Mouse (Mus musculus) limb, embryonic 14.5 days (tissue): Measurements from ENCODE around the gene Ssr3. TPM values are rescaled to one million over a fixed set of nuclear protein-coding genes. Genes with fewer than 3 reads are reported as not detected.
"Not testable (repeated sequence)": the region's sequence is repeated elsewhere in the genome, so short reads cannot be mapped to it uniquely, and the experiment has no call there.

Experiments
- ATAC-seq: fragments of 200-750 bp; cut with Nextera tagmentation; 2 replicates; pipeline ENCODE4 v1.8.0; 2017; ENCODE audit warnings: low read depth, moderate number of reproducible peaks, moderate TSS enrichment; ENCODE audit not compliant: low FRiP score
- DNase-seq: peaks from one replicate; pipeline ENCODE4 v3.0.0-alpha.2; 2015; ENCODE audit warnings: low spot score
- H3K27ac ChIP-seq: fragments of 300-500 bp; sonication (generic); replicated peaks from 2 replicates; pipeline ENCODE4 v1.5.1; 2014; ENCODE audit warnings: low read depth, mild to moderate bottlenecking, low read length, moderate library complexity, mixed read lengths
- H3K27me3 ChIP-seq: fragments of 300-500 bp; sonication (generic); 2 replicates; pipeline ENCODE4 v1.6.1; 2014; ENCODE audit warnings: low read length, mixed read lengths; ENCODE audit not compliant: control insufficient read depth, insufficient read depth
- H3K36me3 ChIP-seq: fragments of 300-500 bp; sonication (generic); 2 replicates; pipeline ENCODE4 v1.6.1; 2014; ENCODE audit warnings: mild to moderate bottlenecking, low read length, moderate library complexity, mixed read lengths; ENCODE audit not compliant: control insufficient read depth, insufficient read depth
- H3K4me1 ChIP-seq: fragments of 300-500 bp; sonication (generic); 2 replicates; pipeline ENCODE4 v1.6.1; 2014; ENCODE audit warnings: antibody characterized with exemption, low read length, mixed read lengths; ENCODE audit not compliant: control insufficient read depth, insufficient read depth
- H3K4me2 ChIP-seq: fragments of 300-500 bp; sonication (generic); replicated peaks from 2 replicates; pipeline ENCODE4 v1.6.1; 2014; ENCODE audit warnings: low read depth, mild to moderate bottlenecking, low read length, moderate library complexity; ENCODE audit not compliant: severe bottlenecking
- H3K4me3 ChIP-seq: fragments of 300-500 bp; sonication (generic); replicated peaks from 2 replicates; pipeline ENCODE4 v1.5.1; 2014; ENCODE audit warnings: low read length
- H3K9ac ChIP-seq: fragments of 300-500 bp; sonication (generic); 2 replicates; pipeline ENCODE4 v1.6.1; 2014; ENCODE audit warnings: mild to moderate bottlenecking, low read depth, low read length, moderate library complexity; ENCODE audit not compliant: severe bottlenecking
- H3K9me3 ChIP-seq: fragments of 300-500 bp; sonication (generic); 2 replicates; pipeline ENCODE4 v1.6.1; 2016; ENCODE audit warnings: low read length; ENCODE audit not compliant: control insufficient read depth
- POLR2A ChIP-seq: fragments of 200-500 bp; IDR thresholded peaks from 2 replicates; pipeline ENCODE4 v1.8.0; 2012; ENCODE audit warnings: inconsistent platforms, mild to moderate bottlenecking, moderate library complexity, borderline replicate concordance; ENCODE audit not compliant: insufficient read depth, insufficient read length; ENCODE audit errors: extremely low read depth
- WGBS: fragments of 180-500 bp; shearing (Covaris S2); extraction: QIAGEN DNeasy Blood & Tissue Kit; methylation state at CpG from one replicate; pipeline ENCODE4 v1.1.7; 2014; 5-methylcytosine and 5-hydroxymethylcytosine counted together
- polyA plus RNA-seq, 2 experiments: library from polyadenylated mRNA; depleted of rRNA in 1 of 2; stranded (reverse) in 1 of 2; unstranded in 1 of 2; fragments of >200 nt; fragmentation: Nextera tagmentation in 1 of 2; extraction: Ambion mirVana in 1 of 2; gene quantifications; 2 replicates each; pipeline versions ENCODE4 v1.2.1 to v1.2.3; 2012 to 2014

Ssr3 gene
- polyA plus RNA-seq, 2 experiments = 214 to 320 TPM

DNA sequence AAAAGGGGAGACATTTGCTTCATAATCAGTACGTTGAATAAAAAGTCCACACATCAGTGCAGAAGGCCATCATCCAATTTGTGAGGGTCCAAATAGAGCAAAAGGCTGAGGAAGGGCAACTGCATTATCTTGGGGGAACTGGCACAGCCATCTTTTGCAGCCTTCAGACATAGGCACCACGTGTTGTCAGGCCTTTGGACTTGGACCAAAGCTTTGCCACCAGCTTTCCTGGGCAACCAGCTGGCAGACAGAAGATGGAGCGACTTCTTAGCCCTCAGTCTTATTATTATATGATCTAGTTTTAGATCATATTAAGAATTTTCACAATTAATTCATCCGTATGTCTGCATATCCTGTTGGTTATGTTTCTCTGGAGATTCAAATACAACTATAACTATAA, 13.4 kb upstream of the Ssr3 start:
- H3K9me3 ChIP-seq = no peaks in the 10 kb centered on the region
- no peak overlapping the region for H3K4me3 ChIP-seq
- WGBS = 70% methylated on average over 4 of the region's 4 CpGs
- DNase-seq (no peak), ATAC-seq (no peak)
- H3K9ac ChIP-seq = no peak overlapping the region
- no peaks in the 10 kb centered on the region for H3K27me3 ChIP-seq
- H3K4me1 ChIP-seq = no peaks in the 10 kb centered on the region
- H3K36me3 ChIP-seq = no peaks in the 10 kb centered on the region
- TF ChIP-seq POLR2A = no peak
- no peak overlapping the region for H3K4me2 ChIP-seq
- H3K27ac ChIP-seq = no peak overlapping the region

GRCm38 (mm10) chr3:65397566-65397965, 5.1 kb upstream of the Ssr3 start:
- no peak for TF ChIP-seq POLR2A
- Histone ChIP-seq H3K27me3 (no peaks in the 10 kb centered on the region), H3K36me3 (no peaks in the 10 kb centered on the region), H3K4me1 (no peaks in the 10 kb centered on the region), H3K9ac (no peak overlapping the region), H3K9me3 (no peaks in the 10 kb centered on the region), H3K4me2 (no peak overlapping the region), H3K27ac (no peak overlapping the region), H3K4me3 (no peak overlapping the region)
- ATAC-seq (no peak), DNase-seq (no peak)
- 96% methylated on average over 3 of the region's 3 CpGs for WGBS

DNA sequence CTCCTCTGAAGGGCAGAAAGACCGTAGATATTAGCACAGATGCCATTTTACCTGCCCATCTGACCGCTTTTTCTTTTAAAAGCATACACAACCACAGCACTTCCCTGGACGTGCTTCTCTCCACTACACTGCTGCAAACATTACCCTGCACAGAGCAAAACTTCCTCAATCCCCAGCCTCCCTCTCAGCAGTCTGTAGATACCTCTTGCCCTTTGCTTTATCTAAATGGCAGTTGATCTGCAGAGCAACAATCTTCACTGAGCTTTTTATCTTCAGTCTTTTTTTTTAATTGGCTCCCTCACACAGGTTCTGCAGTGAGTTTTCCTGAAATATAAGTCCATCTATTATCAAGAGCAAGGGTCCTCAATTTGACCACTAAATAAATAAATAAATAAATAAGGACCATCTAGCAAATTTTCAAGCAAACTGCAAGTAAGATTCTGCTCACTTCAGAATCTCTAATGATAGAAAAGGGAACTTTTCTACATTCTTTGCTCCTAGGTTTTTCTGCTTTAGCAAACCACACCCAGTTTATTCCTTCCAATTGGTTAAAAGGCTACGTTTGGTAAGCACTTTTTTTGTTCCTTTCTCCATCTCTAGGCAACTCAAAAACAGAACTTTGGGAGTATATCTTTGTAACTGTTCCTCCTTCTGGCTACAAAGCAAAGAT, 4.5 kb upstream of the Ssr3 start:
- no peak for TF ChIP-seq POLR2A
- no peak for DNase-seq
- no peaks in the 10 kb centered on the region for H3K9me3 ChIP-seq
- H3K27me3 ChIP-seq = no peaks in the 10 kb centered on the region
- H3K27ac ChIP-seq = no peak overlapping the region
- no peaks in the 10 kb centered on the region for H3K4me1 ChIP-seq
- no peak for ATAC-seq
- no peak overlapping the region for H3K4me2 ChIP-seq
- H3K36me3 ChIP-seq = no peaks in the 10 kb centered on the region
- H3K4me3 ChIP-seq = no peak overlapping the region
- H3K9ac ChIP-seq = no peak overlapping the region
- WGBS = 84% methylated on average over 4 of the region's 4 CpGs

- H3K4me1 ChIP-seq, H3K9me3 ChIP-seq, DNase-seq, ATAC-seq, H3K4me2 ChIP-seq, H3K36me3 ChIP-seq, H3K9ac ChIP-seq, H3K27me3 ChIP-seq, H3K4me3 ChIP-seq, H3K27ac ChIP-seq: not testable (repeated sequence)
- WGBS = 94% methylated on average over 1 of the region's 1 CpGs
Observed at GRCm38 (mm10) chr3:65395111-65395510, 2.7 kb upstream of the Ssr3 start.

GRCm38 (mm10) chr3:65391784-65392420, 521 bp downstream of the Ssr3 start:
- peak overlapping the region; percentile 93 for H3K27ac ChIP-seq
- under 1% methylated on average over 35 of the region's 37 CpGs for WGBS
- DNase-seq (peak; percentile 43), ATAC-seq (peak; percentile 60)
- H3K27me3 ChIP-seq = no peaks in the 10 kb centered on the region
- H3K4me2 ChIP-seq = peak overlapping the region; percentile 86
- peak overlapping the region; percentile 97 for H3K9ac ChIP-seq
- peak overlapping the region; percentile 93 for H3K4me3 ChIP-seq
- peaks cover 2% of the 10 kb centered on the region; the same call in 1 of the 2 replicates for H3K4me1 ChIP-seq
- peaks cover 34% of the 10 kb centered on the region for H3K36me3 ChIP-seq
- no peak for TF ChIP-seq POLR2A
- no peaks in the 10 kb centered on the region for H3K9me3 ChIP-seq
